Comparison of ENCODE assay signal across 7 mouse cellular contexts in the genomic region with DNA sequence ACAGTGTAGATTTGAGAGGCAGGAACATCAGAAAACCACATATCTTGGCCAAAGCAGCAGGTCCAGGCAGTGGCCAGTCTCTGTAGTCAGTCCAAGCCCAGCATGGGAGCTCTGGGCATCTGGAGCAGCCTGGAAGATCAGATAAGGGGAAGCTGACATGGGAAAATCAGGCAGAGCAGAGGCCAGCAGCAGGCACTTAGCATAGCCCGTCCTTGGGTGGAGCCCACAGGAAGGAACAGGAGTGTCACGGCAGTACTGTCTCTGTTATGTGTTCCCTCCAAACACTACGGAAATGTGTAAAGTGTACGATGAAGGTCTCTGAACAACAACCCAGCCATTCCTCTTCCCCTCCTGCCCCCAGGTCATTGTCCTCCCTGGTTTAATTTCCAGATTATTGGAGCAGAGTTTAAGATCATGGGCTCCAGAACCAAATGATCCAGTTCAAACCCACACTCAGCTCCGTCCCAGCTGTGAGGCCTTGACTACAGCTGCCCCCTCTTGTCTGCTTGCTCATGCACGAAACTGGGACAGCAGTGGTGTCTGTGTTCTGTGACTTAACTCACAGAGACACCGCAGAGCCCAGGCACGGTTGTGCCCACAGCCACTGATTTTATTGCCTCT.
DNase-seq lines count a peak whose midpoint lies in the region; ATAC-seq and TF ChIP-seq lines count a peak whose summit lies in the region.

No protein-coding gene starts in this region.

- 76% methylated on average over 8 of the region's 8 CpGs for WGBS in hindbrain, embryonic 14.5 days
- 53% methylated on average over 8 of the region's 8 CpGs for WGBS in liver, postnatal 0 days (ENCODE audit: insufficient replicate concordance)

- H3K4me2 ChIP-seq in hindbrain, embryonic 14.5 days (replicated peaks), result no peak overlapping the region
- no peak overlapping the region for H3K4me2 ChIP-seq in liver, postnatal 0 days (ENCODE audit: low read depth, low read length)

- no peak overlapping the region for H3K4me3 ChIP-seq in hindbrain, embryonic 14.5 days (replicated peaks; ENCODE audit: low read length)
- no peak overlapping the region for H3K4me3 ChIP-seq in liver, postnatal 0 days (ENCODE audit: low read depth, low read length)

- TF ChIP-seq CTCF in liver, postnatal 0 days (IDR thresholded peaks at IDR 0.05; ENCODE audit: low read depth), result no peak

- no peaks in the 10 kb centered on the region for H3K4me1 ChIP-seq in hindbrain, embryonic 14.5 days (replicated peaks; ENCODE audit: control insufficient read depth, insufficient read depth, low read length)
- no peaks in the 10 kb centered on the region for H3K4me1 ChIP-seq in liver, postnatal 0 days (ENCODE audit: insufficient read depth)

- TF ChIP-seq EP300 in liver, postnatal 0 days (IDR thresholded peaks at IDR 0.05; ENCODE audit: low read depth), result peak; percentile 20; the same call in 1 of the 2 replicates

- no peak for ATAC-seq in hindbrain, embryonic 14.5 days (ENCODE audit: low FRiP score)
- ATAC-seq in liver, postnatal 0 days, result peak; percentile 50
- no peak for ATAC-seq in cerebellum, adult (ENCODE audit: insufficient number of reproducible peaks, low FRiP score, low TSS enrichment)

- no peaks in the 10 kb centered on the region for H3K27me3 ChIP-seq in hindbrain, embryonic 14.5 days (ENCODE audit: control insufficient read depth, insufficient read depth, low read length)
- no peaks in the 10 kb centered on the region for H3K27me3 ChIP-seq in liver, postnatal 0 days (ENCODE audit: insufficient read depth, low read length)

- 0 out of 2 replicates have a peak overlapping the region, but pooled peaks have one; percentile 41 for H3K27ac ChIP-seq in hindbrain, embryonic 14.5 days
- peak overlapping the region; percentile 52; the same call in 1 of the 2 replicates for H3K27ac ChIP-seq in liver, postnatal 0 days (ENCODE audit: low read depth)

- DNase-seq in MN1 (ENCODE audit: low spot score), result peak; percentile 79
- peak; percentile 60 for DNase-seq in adrenal gland, postnatal 14 days
- DNase-seq in hindbrain, embryonic 14.5 days (ENCODE audit: low spot score), result no peak
- no peak for DNase-seq in liver, postnatal 0 days
- DNase-seq in urinary bladder, postnatal 4 days (ENCODE audit: low spot score in 2 of 2), result no peak
- no peak for DNase-seq in layer of hippocampus, adult 11-12 months (ENCODE audit: low spot score)

- no peak overlapping the region for H3K9ac ChIP-seq in hindbrain, embryonic 14.5 days
- H3K9ac ChIP-seq in liver, postnatal 0 days (replicated peaks), result no peak overlapping the region

- H3K36me3 ChIP-seq in hindbrain, embryonic 14.5 days (replicated peaks; ENCODE audit: control insufficient read depth, insufficient read depth), result no peaks in the 10 kb centered on the region
- H3K36me3 ChIP-seq in liver, postnatal 0 days (replicated peaks; ENCODE audit: insufficient read depth, low read length), result no peaks in the 10 kb centered on the region

- no peaks in the 10 kb centered on the region for H3K9me3 ChIP-seq in hindbrain, embryonic 14.5 days (ENCODE audit: control insufficient read depth, low read length)
- H3K9me3 ChIP-seq in liver, postnatal 0 days (ENCODE audit: low read length), result no peaks in the 10 kb centered on the region

Comparison
In these comparisons a context has a peak if more than half of its experiments do, and no peak if none do; other contexts are left out.
1. DNase-seq: peak in MN1 (single experiment) and adrenal gland, postnatal 14 days (single experiment); none in hindbrain, embryonic 14.5 days (single experiment), liver, postnatal 0 days (single experiment), urinary bladder, postnatal 4 days (0 of 2) and layer of hippocampus, adult 11-12 months (single experiment).